Mouse (Mus musculus) stomach, postnatal 0 days (tissue): ENCODE measurements at regions not wholly inside any gene's neighbourhood (a gene's known extent, or its start where the extent isn't known, plus 50 kb on each side); places are given as distances from the start of the nearest gene placed in this dataset.

Experiments
- ATAC-seq: fragments of 200-750 bp; cut with Nextera tagmentation; 2 replicates; pipeline ENCODE4 v1.8.0; 2017; ENCODE audit not compliant: low FRiP score, low TSS enrichment
- DNase-seq: peaks from one replicate; pipeline ENCODE4 v3.0.0-alpha.2; 2016; ENCODE audit warnings: low spot score
- H3K27ac ChIP-seq: fragments of 300-500 bp; sonication (generic); replicated peaks from 2 replicates; pipeline ENCODE4 v1.5.1; 2014; ENCODE audit warnings: mild to moderate bottlenecking, control low read depth
- H3K27me3 ChIP-seq: fragments of 300-500 bp; sonication (generic); 2 replicates; pipeline ENCODE4 v1.6.1; 2014; ENCODE audit warnings: low read length; ENCODE audit not compliant: control insufficient read depth, insufficient read depth
- H3K36me3 ChIP-seq: fragments of 300-500 bp; sonication (generic); 2 replicates; pipeline ENCODE4 v1.6.1; 2014; ENCODE audit warnings: low read length, mixed read lengths; ENCODE audit not compliant: control insufficient read depth, insufficient read depth
- H3K4me1 ChIP-seq: fragments of 300-500 bp; sonication (generic); replicated peaks from 2 replicates; pipeline ENCODE4 v1.6.1; 2014; ENCODE audit warnings: antibody characterized with exemption; ENCODE audit not compliant: control insufficient read depth, insufficient read depth
- H3K4me2 ChIP-seq: fragments of 300-500 bp; sonication (generic); replicated peaks from 2 replicates; pipeline ENCODE4 v1.6.1; 2014; ENCODE audit warnings: low read depth, mild to moderate bottlenecking, control low read depth, moderate library complexity
- H3K4me3 ChIP-seq: fragments of 300-500 bp; sonication (generic); 2 replicates; pipeline ENCODE4 v1.5.1; 2014; ENCODE audit warnings: low read depth, low read length, control low read depth
- H3K9ac ChIP-seq: fragments of 300-500 bp; sonication (generic); 2 replicates; pipeline ENCODE4 v1.6.1; 2014; ENCODE audit warnings: mild to moderate bottlenecking, low read length, control low read depth, mixed read lengths
- H3K9me3 ChIP-seq: fragments of 300-500 bp; sonication (generic); 2 replicates; pipeline ENCODE4 v1.6.1; 2016; ENCODE audit warnings: low read length; ENCODE audit not compliant: control insufficient read depth
- CTCF ChIP-seq: IDR thresholded peaks from 2 replicates; pipeline ENCODE4 v1.5.1; 2016; ENCODE audit warnings: antibody characterized with exemption, low read depth, mild to moderate bottlenecking, moderate library complexity
- EP300 ChIP-seq: optimal IDR thresholded peaks from 2 replicates; pipeline ENCODE3; 2016; ENCODE audit warnings: antibody characterized with exemption
- WGBS: fragments of 180-500 bp; shearing (Covaris S2); extraction: QIAGEN DNeasy Blood & Tissue Kit; methylation state at CpG from one replicate; pipeline ENCODE4 v1.1.7; 2014; 5-methylcytosine and 5-hydroxymethylcytosine counted together

DNA sequence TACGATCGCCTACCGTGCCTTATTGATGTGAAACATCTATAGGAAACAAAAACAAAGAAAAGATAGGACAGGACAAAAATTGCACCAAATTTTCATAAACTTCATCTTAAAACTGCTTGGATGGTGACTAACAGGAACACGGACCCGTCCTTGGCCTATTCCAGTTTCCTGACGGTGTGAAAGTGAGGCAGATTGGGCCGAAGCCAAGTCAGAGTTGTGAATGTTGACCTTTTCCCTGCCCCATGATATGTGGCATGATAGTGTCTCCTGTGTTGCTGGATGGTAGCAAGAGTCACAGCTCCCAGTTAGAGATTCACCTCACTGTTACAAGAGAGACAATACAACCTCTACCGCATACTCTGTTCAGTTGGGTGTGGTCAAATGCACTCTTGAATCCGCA, 195.8 kb downstream of the Pik3r1 start:
- Histone ChIP-seq H3K4me2 (no peak overlapping the region), H3K4me3 (no peak overlapping the region), H3K4me1 (no peaks in the 10 kb centered on the region), H3K9ac (no peak overlapping the region), H3K27ac (no peak overlapping the region), H3K9me3 (no peaks in the 10 kb centered on the region), H3K36me3 (no peaks in the 10 kb centered on the region), H3K27me3 (no peaks in the 10 kb centered on the region)
- WGBS, result 84% methylated on average over 9 of the region's 9 CpGs
- TF ChIP-seq EP300 (no peak), CTCF (no peak)
- ATAC-seq (no peak), DNase-seq (no peak)

DNA sequence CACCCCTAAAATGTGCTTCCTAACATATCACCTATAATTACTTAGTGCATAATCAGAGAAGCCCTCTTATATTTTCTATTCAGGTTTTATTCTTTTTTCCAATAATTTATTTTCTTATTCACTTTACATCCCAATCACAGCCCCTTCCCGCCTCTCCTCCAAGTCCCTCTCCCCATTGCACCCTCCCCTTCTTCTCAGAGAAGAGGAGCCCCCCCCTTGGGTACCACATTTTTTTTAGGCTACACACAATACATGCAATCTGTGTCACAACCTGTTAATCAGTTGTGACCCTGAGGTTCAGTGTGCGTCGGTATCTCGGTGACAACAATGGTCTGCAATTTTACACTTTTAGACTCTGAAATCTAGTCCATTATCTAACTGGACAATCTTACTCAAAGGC, 198.0 kb downstream of the Pik3r1 start:
- Histone ChIP-seq H3K4me2 (no peak overlapping the region), H3K27ac (no peak overlapping the region), H3K27me3 (no peaks in the 10 kb centered on the region), H3K4me3 (no peak overlapping the region), H3K9me3 (no peaks in the 10 kb centered on the region), H3K4me1 (no peaks in the 10 kb centered on the region), H3K9ac (no peak overlapping the region), H3K36me3 (no peaks in the 10 kb centered on the region)
- DNase-seq, result no peak
- no peak for TF ChIP-seq CTCF
- TF ChIP-seq EP300, result no peak
- no peak for ATAC-seq
- WGBS, result 72% methylated on average over 4 of the region's 4 CpGs

DNA sequence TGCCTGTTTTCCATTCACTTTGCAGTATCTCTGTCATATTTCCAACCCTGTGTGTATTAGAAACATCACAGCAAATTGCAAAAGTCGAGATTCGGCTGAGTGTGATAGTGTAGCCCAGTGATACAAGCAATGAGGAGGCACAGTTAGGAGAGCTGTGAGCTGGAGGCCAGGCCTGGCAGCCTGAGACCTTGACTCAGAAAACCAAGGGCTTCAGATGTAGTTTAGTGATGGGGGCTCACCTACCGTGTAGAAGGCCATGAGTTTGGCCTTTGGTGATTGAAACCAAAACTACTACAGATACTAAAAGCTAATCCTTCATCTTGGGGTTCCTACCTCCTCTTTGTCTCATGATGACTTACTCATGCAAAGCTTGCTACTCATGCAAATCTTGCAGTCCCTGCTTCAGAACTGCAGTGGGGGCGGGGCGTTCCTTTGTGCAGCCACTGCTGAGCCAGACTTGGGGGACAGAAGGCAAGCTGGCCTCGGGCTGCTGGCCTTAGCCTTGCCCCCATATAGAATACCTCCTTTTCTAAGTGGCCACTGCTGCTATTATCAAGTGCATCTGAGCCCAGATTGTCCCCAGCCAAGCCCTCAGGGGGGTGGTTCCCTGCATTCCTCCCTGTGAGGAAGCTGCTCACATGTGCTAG, 198.9 kb downstream of the Pik3r1 start:
- no peak for DNase-seq
- ATAC-seq, result no peak
- no peaks in the 10 kb centered on the region for H3K4me1 ChIP-seq
- no peak for TF ChIP-seq CTCF
- no peak for TF ChIP-seq EP300
- H3K9me3 ChIP-seq, result no peaks in the 10 kb centered on the region
- 78% methylated on average over 6 of the region's 6 CpGs for WGBS
- H3K9ac ChIP-seq, result no peak overlapping the region
- no peaks in the 10 kb centered on the region for H3K27me3 ChIP-seq
- no peaks in the 10 kb centered on the region for H3K36me3 ChIP-seq
- no peak overlapping the region for H3K4me3 ChIP-seq
- no peak overlapping the region for H3K27ac ChIP-seq
- H3K4me2 ChIP-seq, result no peak overlapping the region

DNA sequence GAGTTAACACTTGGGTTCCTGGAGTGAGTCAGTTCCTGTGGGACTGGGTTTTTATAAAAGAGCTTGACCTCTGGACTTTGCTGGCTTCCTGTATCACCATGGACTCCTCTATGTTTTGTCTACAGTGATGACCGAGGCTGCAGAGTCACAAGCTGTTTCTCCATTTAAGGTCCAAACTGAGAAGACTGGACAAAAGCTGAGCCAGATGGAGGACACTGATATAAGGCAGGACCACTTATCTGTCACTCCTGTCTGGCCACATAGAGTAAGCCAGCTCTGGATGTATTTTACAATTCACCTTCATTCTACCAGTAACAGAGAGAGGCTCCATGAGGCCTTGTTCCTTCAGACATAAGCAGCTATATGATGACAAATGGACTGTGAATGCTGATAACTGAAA, 202.7 kb downstream of the Pik3r1 start:
- Histone ChIP-seq H3K27ac (no peak overlapping the region), H3K27me3 (no peaks in the 10 kb centered on the region), H3K9ac (no peak overlapping the region), H3K4me1 (no peaks in the 10 kb centered on the region), H3K9me3 (no peaks in the 10 kb centered on the region), H3K4me2 (no peak overlapping the region), H3K36me3 (no peaks in the 10 kb centered on the region), H3K4me3 (no peak overlapping the region)
- 72% methylated on average over 1 of the region's 1 CpGs for WGBS
- TF ChIP-seq CTCF (no peak), EP300 (no peak)
- ATAC-seq (no peak), DNase-seq (no peak)

DNA sequence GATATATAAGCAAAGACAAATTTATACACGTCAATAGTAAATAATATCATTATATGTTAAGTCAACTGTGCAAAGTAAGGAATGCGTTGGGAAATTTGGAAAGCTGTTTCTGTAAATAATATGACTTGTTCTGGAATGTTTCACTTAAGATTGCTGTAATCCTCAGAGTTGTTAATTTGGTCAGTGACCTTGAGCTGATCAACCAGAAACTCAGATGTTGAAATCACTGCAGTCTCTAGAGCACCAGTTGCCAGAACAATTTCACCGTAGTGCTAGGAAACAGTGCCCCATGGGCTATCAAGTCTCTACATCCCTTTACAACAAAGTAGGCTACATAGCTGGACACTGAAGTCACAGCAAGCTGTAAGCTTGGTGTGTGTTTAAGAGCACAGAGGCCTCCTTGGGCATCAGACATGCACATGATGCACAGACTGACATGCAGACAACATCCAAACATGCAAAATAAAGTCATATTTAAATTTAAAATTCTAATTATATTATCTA, 212.6 kb downstream of the Pik3r1 start:
- no peak overlapping the region for H3K9ac ChIP-seq
- H3K4me3 ChIP-seq, result no peak overlapping the region
- 46% methylated on average over 3 of the region's 3 CpGs for WGBS
- DNase-seq (no peak), ATAC-seq (no peak)
- no peak overlapping the region for H3K4me2 ChIP-seq
- TF ChIP-seq CTCF (no peak), EP300 (no peak)
- no peaks in the 10 kb centered on the region for H3K9me3 ChIP-seq
- H3K4me1 ChIP-seq, result no peaks in the 10 kb centered on the region
- H3K27ac ChIP-seq, result no peak overlapping the region
- H3K27me3 ChIP-seq, result no peaks in the 10 kb centered on the region
- H3K36me3 ChIP-seq, result no peaks in the 10 kb centered on the region

DNA sequence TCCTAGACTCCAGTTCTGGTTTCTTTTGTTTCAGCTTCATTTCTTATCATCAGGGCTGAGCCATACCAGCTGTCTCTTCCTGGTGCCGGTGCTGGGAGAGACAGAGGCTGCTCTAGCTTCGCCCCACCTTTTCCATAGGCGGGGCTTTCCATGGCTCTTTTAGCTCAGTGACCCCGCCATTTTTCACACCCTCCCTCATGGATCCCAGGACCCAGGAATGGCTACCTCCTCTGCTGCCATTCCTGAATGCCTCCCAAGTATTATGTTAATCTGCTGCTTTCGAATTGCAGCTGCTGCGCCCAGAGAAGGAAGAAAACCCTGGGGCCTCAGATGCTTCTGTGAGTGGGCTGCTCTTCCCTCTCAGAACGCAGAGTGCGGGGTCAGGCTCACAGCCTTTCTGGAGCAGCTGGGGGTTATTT, 214.9 kb downstream of the Pik3r1 start:
- H3K36me3 ChIP-seq, result no peaks in the 10 kb centered on the region
- DNase-seq, result no peak
- ATAC-seq, result peak; percentile 47; the same call in 1 of the 2 replicates

More for the DNA sequence above, 214.9 kb downstream of the Pik3r1 start:
- Histone ChIP-seq H3K4me2 (no peak overlapping the region), H3K27ac (no peak overlapping the region), H3K9ac (no peak overlapping the region), H3K27me3 (no peaks in the 10 kb centered on the region), H3K9me3 (no peaks in the 10 kb centered on the region), H3K4me1 (no peaks in the 10 kb centered on the region), H3K4me3 (no peak overlapping the region)
- TF ChIP-seq EP300, result no peak
- no peak for TF ChIP-seq CTCF
- WGBS, result 45% methylated on average over 8 of the region's 8 CpGs
